Mouse (Mus musculus) forebrain, embryonic 13.5 days (tissue): ENCODE measurements around the gene Galns. TPM values are rescaled to one million over a fixed set of nuclear protein-coding genes. Genes with fewer than 3 reads are reported as not detected.
"Not testable (repeated sequence)": the region's sequence is repeated elsewhere in the genome, so short reads cannot be mapped to it uniquely, and the experiment has no call there.

ENCODE experiments used
- ATAC-seq: fragments of 200-750 bp; cut with Nextera tagmentation; 2 replicates; pipeline ENCODE4 v1.8.0; 2017
- H3K27ac ChIP-seq: fragments of 300-500 bp; sonication (generic); 2 replicates; pipeline ENCODE4 v1.5.1; 2015; ENCODE audit warnings: inconsistent platforms, mild to moderate bottlenecking, moderate library complexity
- H3K27me3 ChIP-seq: fragments of 300-500 bp; sonication (generic); 2 replicates; pipeline ENCODE4 v1.6.1; 2015; ENCODE audit warnings: mild to moderate bottlenecking, inconsistent platforms
- H3K36me3 ChIP-seq: fragments of 300-500 bp; sonication (generic); 2 replicates; pipeline ENCODE4 v1.6.1; 2015; ENCODE audit warnings: mild to moderate bottlenecking, inconsistent platforms; ENCODE audit not compliant: poor library complexity, severe bottlenecking
- H3K4me1 ChIP-seq: fragments of 300-500 bp; sonication (generic); 2 replicates; pipeline ENCODE4 v1.6.1; 2015; ENCODE audit warnings: inconsistent platforms
- H3K4me2 ChIP-seq: fragments of 300-500 bp; sonication (generic); 2 replicates; pipeline ENCODE4 v1.6.1; 2015; ENCODE audit warnings: inconsistent platforms, mild to moderate bottlenecking, moderate library complexity
- H3K4me3 ChIP-seq: fragments of 300-500 bp; sonication (generic); 2 replicates; pipeline ENCODE4 v1.5.1; 2015; ENCODE audit warnings: mild to moderate bottlenecking, inconsistent platforms
- H3K9ac ChIP-seq: fragments of 300-500 bp; sonication (generic); 2 replicates; pipeline ENCODE4 v1.6.1; 2015; ENCODE audit warnings: mild to moderate bottlenecking, inconsistent platforms
- H3K9me3 ChIP-seq: fragments of 300-500 bp; sonication (generic); replicated peaks from 2 replicates; pipeline ENCODE4 v1.6.1; 2016; ENCODE audit warnings: inconsistent platforms
- WGBS: fragments of 180-500 bp; shearing (Covaris S2); methylation state at CpG from one replicate; pipeline ENCODE4 v1.1.7; 2015; 5-methylcytosine and 5-hydroxymethylcytosine counted together
- polyA plus RNA-seq: library from polyadenylated mRNA; unstranded; fragments of >200 nt; fragmentation: Nextera tagmentation; extraction: Ambion mirVana; gene quantifications from 2 replicates; pipeline ENCODE4 v1.2.1, GENCODE M21; 2015

The Galns gene
- polyA plus RNA-seq, 1 experiment from 2014 or later = 3.0 TPM

DNA sequence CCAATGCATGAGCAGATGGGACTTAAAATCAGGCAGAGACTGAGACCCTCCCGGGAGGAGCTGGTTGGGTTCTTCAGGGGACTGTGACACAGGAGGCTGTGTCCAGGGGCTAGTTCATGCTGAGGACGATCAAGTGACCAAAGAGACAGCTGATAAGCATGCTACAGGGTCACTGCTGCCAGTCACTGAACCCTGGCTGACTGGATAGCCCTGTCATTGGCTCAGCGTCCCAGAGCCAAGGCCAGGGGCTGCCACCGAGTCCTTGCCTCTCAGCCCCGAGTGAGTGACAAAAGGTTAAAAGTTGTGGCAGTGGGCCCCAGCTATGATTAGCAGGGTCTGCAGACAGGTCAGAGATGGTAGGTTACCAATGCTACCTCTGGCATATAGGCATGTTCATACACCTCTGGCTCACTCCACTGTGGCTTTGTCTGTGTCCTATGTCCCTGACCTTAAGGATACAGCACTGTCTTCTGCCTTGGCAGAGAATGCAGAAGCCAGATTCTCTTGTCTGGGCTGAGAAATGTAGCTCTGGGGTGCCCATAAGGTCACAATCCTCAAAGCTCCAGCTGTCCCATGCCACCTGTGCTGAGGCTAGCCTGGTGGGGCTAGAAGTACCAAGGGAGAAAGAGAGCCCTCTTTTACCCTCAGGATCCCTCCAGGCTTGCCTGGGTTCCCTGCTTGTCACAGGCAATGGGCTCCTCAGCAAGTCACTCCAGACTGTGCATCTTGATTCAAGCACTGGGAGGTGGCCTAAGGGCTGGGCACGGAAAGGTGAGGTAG, 33.1 kb upstream of the Galns start:
- 77% methylated on average over 6 of the region's 6 CpGs for WGBS

DNA sequence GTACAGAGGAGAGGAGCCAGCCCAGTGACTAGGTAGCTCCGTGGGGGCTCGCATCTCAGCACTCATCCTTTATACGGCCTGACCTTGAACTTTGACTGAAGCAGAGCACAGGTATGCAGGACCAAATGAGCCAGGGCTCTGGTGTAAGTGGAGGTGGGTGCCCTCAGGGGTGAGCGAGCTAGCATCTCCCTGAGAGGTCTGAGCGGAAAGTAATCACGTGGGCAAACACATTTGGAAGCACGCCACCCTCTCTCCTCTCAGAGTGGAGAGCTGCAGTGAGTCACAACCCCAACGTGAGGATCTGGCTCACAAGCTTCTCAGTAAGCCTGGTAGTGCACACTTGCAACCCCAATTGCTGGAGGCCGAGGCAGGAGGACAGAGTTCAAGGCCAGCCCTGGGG, 30.8 kb upstream of the Galns start:
- no peaks in the 10 kb centered on the region; the same call in none of the 2 replicates for H3K27me3 ChIP-seq
- no peak overlapping the region for H3K4me2 ChIP-seq
- no peak overlapping the region for H3K4me3 ChIP-seq
- H3K9me3 ChIP-seq = no peaks in the 10 kb centered on the region
- H3K4me1 ChIP-seq = peaks cover 27% of the 10 kb centered on the region
- no peak for ATAC-seq
- 70% methylated on average over 9 of the region's 9 CpGs for WGBS
- peaks cover 62% of the 10 kb centered on the region for H3K36me3 ChIP-seq
- H3K27ac ChIP-seq = no peak overlapping the region
- no peak overlapping the region for H3K9ac ChIP-seq

More for the DNA sequence above, 33.1 kb upstream of the Galns start:
- no peak for ATAC-seq
- Histone ChIP-seq H3K9me3 (no peaks in the 10 kb centered on the region), H3K4me1 (peaks cover 14% of the 10 kb centered on the region), H3K4me2 (no peak overlapping the region), H3K27ac (no peak overlapping the region), H3K9ac (no peak overlapping the region), H3K27me3 (peaks cover 10% of the 10 kb centered on the region), H3K36me3 (peaks cover 63% of the 10 kb centered on the region), H3K4me3 (no peak overlapping the region)

DNA sequence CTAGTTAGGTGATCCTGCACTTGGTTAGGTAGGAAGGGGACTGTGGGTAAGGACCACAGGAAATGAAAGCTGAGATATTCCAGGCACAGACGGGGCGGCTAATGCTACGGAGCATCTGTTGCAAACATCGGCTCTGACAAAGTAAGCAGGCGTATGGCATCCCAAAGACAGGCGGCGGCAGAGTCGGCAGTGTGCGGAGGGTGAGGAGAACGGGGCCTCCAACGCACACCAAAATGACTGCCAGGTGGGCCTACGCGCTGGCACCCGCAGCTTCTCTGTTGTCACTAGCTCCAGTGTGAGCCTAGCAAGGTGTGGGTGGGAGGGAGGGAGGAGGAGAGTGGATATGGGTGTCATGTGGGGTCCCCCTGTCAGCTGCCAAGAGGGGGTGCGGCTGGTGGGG, 30.1 kb upstream of the Galns start:
- 87% methylated on average over 15 of the region's 15 CpGs for WGBS

DNA sequence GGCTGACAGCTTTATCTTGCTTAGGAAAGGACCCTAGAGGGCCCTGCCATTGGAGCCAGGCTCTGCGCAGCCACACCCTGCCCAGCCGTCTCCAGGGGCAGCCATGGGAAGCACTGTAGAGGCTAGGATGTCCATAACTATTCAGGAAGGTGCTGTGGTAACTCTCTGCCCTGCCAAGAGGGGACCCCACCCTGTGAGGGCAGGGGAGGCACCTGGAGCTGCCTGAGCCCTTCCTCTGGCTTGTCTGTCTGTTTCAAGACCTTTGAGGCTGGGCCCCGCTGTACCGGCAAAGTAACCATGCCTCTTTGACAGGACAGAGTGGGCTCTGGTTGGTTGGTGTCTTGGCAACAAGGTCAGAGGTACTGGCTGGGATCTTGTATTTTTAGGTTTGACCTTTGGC, 29.6 kb upstream of the Galns start:
- Histone ChIP-seq H3K27ac (peak overlapping the region; percentile 22; the same call in 1 of the 2 replicates), H3K4me1 (peaks cover 31% of the 10 kb centered on the region), H3K27me3 (no peaks in the 10 kb centered on the region; the same call in none of the 2 replicates), H3K9me3 (no peaks in the 10 kb centered on the region), H3K4me3 (no peak overlapping the region), H3K36me3 (peaks cover 62% of the 10 kb centered on the region), H3K4me2 (no peak overlapping the region), H3K9ac (no peak overlapping the region)
- no peak for ATAC-seq
- 90% methylated on average over 4 of the region's 4 CpGs for WGBS

More for the DNA sequence above, 30.1 kb upstream of the Galns start:
- ATAC-seq = peak; percentile 40; the same call in 1 of the 2 replicates
- H3K27ac ChIP-seq = peak overlapping the region; percentile 22; the same call in 1 of the 2 replicates
- H3K4me2 ChIP-seq = no peak overlapping the region
- no peak overlapping the region for H3K4me3 ChIP-seq
- peaks cover 62% of the 10 kb centered on the region for H3K36me3 ChIP-seq
- H3K9ac ChIP-seq = no peak overlapping the region
- no peaks in the 10 kb centered on the region; the same call in none of the 2 replicates for H3K27me3 ChIP-seq
- H3K9me3 ChIP-seq = no peaks in the 10 kb centered on the region
- H3K4me1 ChIP-seq = peaks cover 31% of the 10 kb centered on the region

DNA sequence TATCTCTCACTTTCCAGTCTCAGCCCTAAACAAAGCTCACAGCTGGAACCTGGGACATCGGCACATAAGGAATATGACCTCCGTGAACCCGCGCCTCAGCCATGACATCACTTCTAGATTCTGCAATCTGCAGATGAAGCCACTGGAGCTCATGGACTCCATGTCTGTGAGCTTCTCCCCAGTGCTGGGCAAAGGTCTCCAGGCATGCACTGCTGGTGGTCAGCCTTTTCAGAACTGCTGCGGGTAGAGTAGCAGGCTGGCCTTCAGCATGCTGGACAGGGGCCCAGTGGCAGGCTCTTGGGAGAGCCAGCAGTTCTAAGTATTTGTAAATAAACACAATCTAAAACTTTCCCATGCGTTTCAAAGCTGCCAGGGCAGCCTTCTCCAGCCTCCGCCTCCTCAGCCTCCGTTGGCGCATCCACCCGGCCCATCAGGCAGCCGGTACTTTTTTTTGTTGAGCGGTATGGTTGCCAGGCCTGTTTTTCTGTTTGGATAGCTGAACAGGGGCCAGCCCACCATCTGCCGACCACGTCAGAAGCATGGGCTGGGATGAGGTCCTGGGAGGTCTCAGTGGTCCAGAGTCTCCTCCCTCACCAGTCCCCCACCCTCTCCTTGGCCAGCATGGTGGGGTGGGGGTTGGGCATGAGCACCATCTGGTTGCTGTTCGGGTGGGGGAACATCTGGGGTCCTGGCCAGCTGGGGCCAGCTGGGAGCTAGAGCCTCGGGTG, 28.4 kb upstream of the Galns start:
- Histone ChIP-seq H3K9me3 (no peaks in the 10 kb centered on the region), H3K9ac (no peak overlapping the region), H3K27ac (peak overlapping the region; percentile 66), H3K4me2 (no peak overlapping the region), H3K27me3 (no peaks in the 10 kb centered on the region; the same call in 1 of the 2 replicates), H3K4me1 (peaks cover 31% of the 10 kb centered on the region), H3K4me3 (no peak overlapping the region), H3K36me3 (peaks cover 65% of the 10 kb centered on the region)
- peak; percentile 54; the same call in 1 of the 2 replicates for ATAC-seq
- 47% methylated on average over 16 of the region's 16 CpGs for WGBS

- no peak for ATAC-seq
- H3K4me3 ChIP-seq = no peak overlapping the region
- H3K4me2 ChIP-seq = no peak overlapping the region
- no peak overlapping the region for H3K9ac ChIP-seq
- H3K4me1 ChIP-seq = peaks cover 31% of the 10 kb centered on the region
- 83% methylated on average over 16 of the region's 16 CpGs for WGBS
- 0 out of 2 replicates have a peak overlapping the region, but pooled peaks have one; percentile 66 for H3K27ac ChIP-seq
- H3K36me3 ChIP-seq = peaks cover 72% of the 10 kb centered on the region
- H3K9me3 ChIP-seq = no peaks in the 10 kb centered on the region
- H3K27me3 ChIP-seq = no peaks in the 10 kb centered on the region; the same call in 1 of the 2 replicates
Measured at GRCm38 (mm10) chr8:122638601-122639000, 27.3 kb upstream of the Galns start.

GRCm38 (mm10) chr8:122637230-122637629, 26.0 kb upstream of the Galns start:
- Histone ChIP-seq H3K4me2 (no peak overlapping the region), H3K36me3 (peaks cover 76% of the 10 kb centered on the region), H3K27ac (no peak overlapping the region), H3K27me3 (no peaks in the 10 kb centered on the region; the same call in 1 of the 2 replicates), H3K4me1 (peaks cover 31% of the 10 kb centered on the region), H3K9me3 (no peaks in the 10 kb centered on the region), H3K9ac (no peak overlapping the region), H3K4me3 (no peak overlapping the region)
- WGBS = 89% methylated on average over 9 of the region's 9 CpGs
- no peak for ATAC-seq

DNA sequence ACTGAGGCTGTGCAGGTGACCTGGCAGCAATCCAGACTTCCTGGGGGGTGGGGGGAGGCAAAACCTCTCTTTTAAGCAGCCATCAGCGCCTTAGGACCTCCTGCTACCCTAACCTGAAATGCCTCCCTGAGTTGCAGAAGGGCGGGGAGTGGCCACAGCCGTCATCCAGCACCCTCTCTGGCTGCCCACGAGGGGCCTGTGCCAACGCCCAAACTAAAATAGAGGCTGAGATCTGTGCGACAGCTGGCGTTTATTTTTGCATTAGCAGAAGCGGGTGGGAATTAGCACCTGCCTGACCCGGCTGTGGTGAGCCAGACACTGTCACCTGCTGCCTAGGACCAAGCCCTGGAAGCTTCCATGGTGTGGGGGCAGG, 25.5 kb upstream of the Galns start:
- ATAC-seq = no peak
- H3K9ac ChIP-seq = no peak overlapping the region
- no peaks in the 10 kb centered on the region for H3K9me3 ChIP-seq
- H3K27me3 ChIP-seq = no peaks in the 10 kb centered on the region; the same call in 1 of the 2 replicates
- no peak overlapping the region for H3K4me3 ChIP-seq
- no peak overlapping the region for H3K27ac ChIP-seq
- no peak overlapping the region for H3K4me2 ChIP-seq
- WGBS = 65% methylated on average over 9 of the region's 9 CpGs
- peaks cover 79% of the 10 kb centered on the region for H3K36me3 ChIP-seq
- peaks cover 31% of the 10 kb centered on the region for H3K4me1 ChIP-seq

DNA sequence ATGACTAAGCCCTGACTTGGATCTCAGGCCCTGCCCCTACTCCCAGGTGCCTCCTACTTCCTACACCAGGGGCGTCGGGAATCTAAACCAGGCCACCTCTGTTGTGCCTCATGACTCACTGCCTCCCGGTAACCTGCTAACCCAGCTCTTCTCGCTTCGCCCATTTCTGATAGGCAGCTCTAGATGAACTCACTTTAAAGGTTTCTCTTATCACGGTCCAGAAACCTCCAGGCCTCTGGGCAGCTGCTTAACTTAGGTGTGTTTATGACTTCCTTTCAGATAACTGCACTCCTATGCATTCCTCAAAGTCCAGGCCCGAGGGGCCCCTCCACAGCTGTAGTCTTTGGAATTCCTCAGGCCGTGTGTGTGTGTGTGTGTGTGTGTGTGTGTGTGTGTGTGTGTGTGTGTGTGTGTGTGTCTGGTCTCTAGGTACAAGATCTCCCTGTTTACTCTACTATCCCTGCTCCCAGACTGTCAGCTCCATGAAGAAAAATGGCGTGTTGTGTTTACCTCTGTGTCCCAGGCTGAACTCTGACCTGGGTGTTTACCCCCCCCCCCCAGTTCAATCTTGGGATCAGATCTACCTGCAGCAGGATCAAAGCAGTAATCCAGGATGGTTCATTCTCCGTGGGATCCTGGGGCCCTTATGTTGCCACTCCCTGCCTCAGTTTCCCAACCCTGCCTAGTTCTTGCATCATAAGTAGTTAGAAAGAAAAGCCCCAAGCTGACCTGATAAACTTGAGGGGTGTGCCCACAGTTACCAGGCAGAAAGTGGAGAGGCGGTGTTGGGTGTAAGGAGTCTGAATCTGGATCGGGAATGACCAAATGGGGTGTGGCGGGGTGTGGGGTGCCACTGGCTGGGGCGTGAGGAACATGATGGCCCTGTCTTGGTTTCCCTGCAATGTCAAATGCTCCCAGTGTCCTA, 24.9 kb upstream of the Galns start:
- H3K36me3 ChIP-seq = peaks cover 78% of the 10 kb centered on the region
- H3K27me3 ChIP-seq = no peaks in the 10 kb centered on the region; the same call in 1 of the 2 replicates
- no peak overlapping the region for H3K9ac ChIP-seq
- no peak overlapping the region for H3K4me2 ChIP-seq
- no peak overlapping the region for H3K27ac ChIP-seq
- peaks cover 30% of the 10 kb centered on the region for H3K4me1 ChIP-seq
- ATAC-seq = no peak
- 82% methylated on average over 14 of the region's 14 CpGs for WGBS
- H3K4me3 ChIP-seq = no peak overlapping the region
- H3K9me3 ChIP-seq = no peaks in the 10 kb centered on the region

DNA sequence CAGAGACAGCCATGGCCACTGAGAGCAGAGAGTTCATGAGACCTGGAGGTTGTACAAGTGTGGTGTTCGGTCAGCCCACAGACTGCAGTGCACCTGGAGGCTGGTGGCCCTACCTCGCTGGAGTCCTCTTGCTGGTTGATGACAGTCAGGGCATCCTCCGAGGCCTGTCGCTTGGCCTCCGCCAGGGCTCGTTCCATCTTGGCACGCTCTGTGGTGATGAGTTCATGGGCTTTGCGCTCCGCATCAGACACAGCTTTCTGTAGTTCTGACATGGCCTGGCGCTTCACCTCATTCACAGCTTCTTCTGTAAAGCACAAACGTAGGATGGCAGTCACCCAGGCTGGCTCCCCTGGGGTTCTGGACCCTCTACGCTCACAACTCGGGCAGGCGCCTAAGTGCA, 21.9 kb upstream of the Galns start:
- Histone ChIP-seq H3K9ac (no peak overlapping the region), H3K9me3 (no peaks in the 10 kb centered on the region), H3K27me3 (peaks cover 14% of the 10 kb centered on the region; the same call in 1 of the 2 replicates), H3K36me3 (peaks cover 77% of the 10 kb centered on the region), H3K4me1 (peaks cover 12% of the 10 kb centered on the region; the same call in 1 of the 2 replicates), H3K4me3 (no peak overlapping the region), H3K27ac (no peak overlapping the region), H3K4me2 (no peak overlapping the region)
- no peak for ATAC-seq
- 91% methylated on average over 14 of the region's 14 CpGs for WGBS

GRCm38 (mm10) chr8:122632134-122632533, 20.9 kb upstream of the Galns start:
- not testable (repeated sequence) for H3K9ac ChIP-seq, H3K4me3 ChIP-seq, H3K27ac ChIP-seq, H3K9me3 ChIP-seq, ATAC-seq, H3K4me2 ChIP-seq
- Histone ChIP-seq H3K36me3 (peaks cover 70% of the 10 kb centered on the region), H3K4me1 (peaks cover 11% of the 10 kb centered on the region; the same call in 1 of the 2 replicates), H3K27me3 (peaks cover 14% of the 10 kb centered on the region; the same call in 1 of the 2 replicates)
- WGBS = 75% methylated on average over 3 of the region's 3 CpGs
